Mouse (Mus musculus): ENCODE measurements around the gene Trf.

Gene Trf

GRCm38 (mm10) chr9:103154568-103154967 lies 75.7 kb downstream of the Trf start:
- DNase-seq (ENCODE audit: low spot score in 2 of 2), result no peak
